Mouse (Mus musculus) kidney, adult 2 months (tissue): Measurements from ENCODE around the gene Dap3. TPM values are rescaled to one million over a fixed set of nuclear protein-coding genes. Genes with fewer than 3 reads are reported as not detected.
"Not testable (repeated sequence)": the region's sequence is repeated elsewhere in the genome, so short reads cannot be mapped to it uniquely, and the experiment has no call there.

Experiments
- DNase-seq: peaks from one replicate; pipeline ENCODE4 v3.0.0; 2021
- H3K27ac ChIP-seq: fragments of 200-500 bp; 2 replicates; pipeline ENCODE4 v1.5.1; 2012; ENCODE audit warnings: low read depth, low read length, control low read depth, inconsistent platforms; ENCODE audit not compliant: insufficient read depth
- H3K27me3 ChIP-seq: fragments of 200-500 bp; replicated peaks from 2 replicates; pipeline ENCODE4 v1.6.1; 2012; ENCODE audit warnings: mild to moderate bottlenecking, moderate library complexity, low read length, inconsistent platforms; ENCODE audit not compliant: control insufficient read depth, insufficient read depth
- H3K36me3 ChIP-seq: fragments of 200-500 bp; 2 replicates; pipeline ENCODE4 v1.6.1; 2012; ENCODE audit warnings: mild to moderate bottlenecking, moderate library complexity, low read length, inconsistent platforms; ENCODE audit not compliant: control insufficient read depth, insufficient read depth
- H3K4me1 ChIP-seq: fragments of 200-500 bp; 2 replicates; pipeline ENCODE4 v1.6.1; 2011; ENCODE audit warnings: low read length; ENCODE audit not compliant: control insufficient read depth, insufficient read depth
- H3K4me3 ChIP-seq: fragments of 200-500 bp; 2 replicates; pipeline ENCODE4 v1.5.1; 2011; ENCODE audit warnings: mild to moderate bottlenecking, low read depth, low read length, control low read depth; ENCODE audit not compliant: insufficient read depth
- CTCF ChIP-seq: fragments of 200-500 bp; conservative IDR thresholded peaks from 2 replicates; pipeline ENCODE4 v1.5.1; 2011; ENCODE audit warnings: low read depth, mild to moderate bottlenecking, control low read depth, low read length, moderate library complexity, mixed read lengths; ENCODE audit not compliant: insufficient read depth, insufficient read length
- POLR2A ChIP-seq: fragments of 200-500 bp; IDR thresholded peaks from one replicate; pipeline ENCODE4 v1.6.1; 2011; ENCODE audit warnings: low read depth, low read length, control low read depth
- WGBS: fragments of 180-500 bp; shearing (Covaris S2); methylation state at CpG from one replicate; pipeline ENCODE4 v1.1.7; 2018; 5-methylcytosine and 5-hydroxymethylcytosine counted together
- polyA plus RNA-seq: library from polyadenylated mRNA; depleted of rRNA; stranded (reverse); fragments of >200 nt; gene quantifications from 2 replicates; pipeline ENCODE4 v1.2.3, GENCODE M21; 2012; rRNA removed

Dap3 gene
- polyA plus RNA-seq: 57.0 and 78.0 TPM in 2 replicates

- Histone ChIP-seq H3K4me1 (peaks cover 18% of the 10 kb centered on the region), H3K27ac (peak within 1 kb of the TSS; percentile 99), H3K4me3 (peak within 1 kb of the TSS; percentile 93), H3K27me3 (no peaks in the 10 kb centered on the region), H3K36me3 (no peaks in the 10 kb centered on the region)
- DNase-seq: peak; percentile 83
- WGBS: 1% methylated on average over 36 of the region's 64 CpGs
- TF ChIP-seq CTCF (no peak; the same call in 1 of the 2 replicates), POLR2A (peak; percentile 6)
Observed at GRCm38 (mm10) chr3:88950576-88951326, at the start of gene Dap3, which contains the start of gene Ash1l. Gene Dap3, minus strand, starts transcription at chr3:88951181. Gene Ash1l, plus strand, starts transcription at chr3:88950622.

DNA sequence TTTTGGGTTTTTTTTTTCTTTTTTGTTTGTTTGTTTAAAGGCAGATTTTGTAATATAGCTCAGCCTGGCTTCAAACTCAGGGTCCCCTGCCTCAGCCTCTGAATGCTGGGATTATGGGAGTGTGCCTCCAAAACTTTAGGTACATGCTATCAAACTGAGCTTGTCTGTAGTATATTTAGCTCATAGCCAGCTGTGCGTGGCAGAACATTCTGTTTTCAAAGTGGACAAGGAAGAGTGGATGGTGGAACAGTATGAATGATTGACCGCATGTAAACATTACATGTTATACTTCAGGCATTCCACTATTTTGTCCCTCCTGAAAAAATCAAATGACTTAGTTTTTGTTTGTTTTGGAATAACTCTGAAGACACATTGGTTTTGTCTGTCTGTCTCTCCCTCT, 41.8 kb upstream of the Dap3 start:
- Histone ChIP-seq H3K4me1 (no peaks in the 10 kb centered on the region), H3K27ac (no peak overlapping the region), H3K36me3 (no peaks in the 10 kb centered on the region), H3K4me3 (no peak overlapping the region), H3K27me3 (no peaks in the 10 kb centered on the region)
- WGBS: 54% methylated on average over 2 of the region's 2 CpGs
- no peak for DNase-seq
- TF ChIP-seq POLR2A (no peak), CTCF (no peak)

- Histone ChIP-seq H3K4me1 (peaks cover 4% of the 10 kb centered on the region; the same call in 1 of the 2 replicates), H3K27ac (no peak overlapping the region), H3K4me3 (no peak overlapping the region), H3K36me3 (peaks cover 15% of the 10 kb centered on the region), H3K27me3 (no peaks in the 10 kb centered on the region)
- WGBS: 54% methylated on average over 4 of the region's 4 CpGs
- peak; percentile 23 for DNase-seq
- no peak for TF ChIP-seq POLR2A
- TF ChIP-seq CTCF: no peak
Observed at GRCm38 (mm10) chr3:88983921-88984381, 33.0 kb upstream of the Dap3 start.

DNA sequence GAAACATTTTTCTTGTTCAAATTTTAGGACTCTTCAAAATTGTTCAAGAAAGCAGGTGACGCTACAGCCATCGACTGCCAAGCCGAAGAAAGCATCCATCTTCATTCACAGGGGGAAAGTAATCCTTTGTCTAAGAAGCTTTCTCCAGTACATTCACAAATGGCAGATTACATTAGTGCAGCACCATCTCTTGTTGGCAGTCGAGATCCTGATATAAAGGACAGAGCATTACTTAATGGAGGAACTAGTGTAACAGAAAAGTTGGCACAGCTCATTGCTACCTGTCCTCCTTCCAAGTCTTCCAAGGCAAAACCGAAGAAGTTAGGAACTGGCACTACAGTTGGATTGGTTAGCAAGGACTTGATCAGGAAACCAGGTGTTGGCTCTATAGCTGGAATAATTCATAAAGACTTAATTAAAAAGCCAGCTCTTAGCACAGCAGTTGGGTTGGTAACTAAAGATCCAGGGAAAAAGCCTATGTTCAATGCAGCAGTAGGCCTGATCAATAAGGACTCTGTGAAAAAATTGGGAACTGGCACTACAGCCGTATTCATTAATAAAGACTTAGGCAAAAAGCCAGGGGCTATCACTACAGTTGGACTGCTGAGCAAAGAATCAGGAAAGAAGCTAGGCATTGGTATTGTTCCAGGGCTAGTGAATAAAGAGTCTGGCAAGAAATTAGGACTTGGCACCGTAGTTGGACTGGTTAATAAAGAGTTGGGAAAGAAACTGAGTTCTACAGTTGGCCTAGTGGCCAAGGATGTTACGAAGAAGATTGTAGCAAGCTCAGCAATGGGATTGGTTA, 30.4 kb upstream of the Dap3 start:
- Histone ChIP-seq H3K4me3 (no peak overlapping the region), H3K27ac (no peak overlapping the region), H3K4me1 (peaks cover 4% of the 10 kb centered on the region; the same call in 1 of the 2 replicates), H3K36me3 (peaks cover 15% of the 10 kb centered on the region), H3K27me3 (no peaks in the 10 kb centered on the region)
- no peak for TF ChIP-seq POLR2A
- no peak for TF ChIP-seq CTCF
- 69% methylated on average over 8 of the region's 8 CpGs for WGBS
- peak; percentile 58 for DNase-seq

GRCm38 (mm10) chr3:88975012-88975411, 24.0 kb upstream of the Dap3 start:
- H3K4me3 ChIP-seq: no peak overlapping the region
- DNase-seq: peak; percentile 16
- H3K27me3 ChIP-seq: no peaks in the 10 kb centered on the region
- WGBS: 70% methylated on average over 2 of the region's 2 CpGs
- no peaks in the 10 kb centered on the region for H3K36me3 ChIP-seq
- no peak overlapping the region for H3K27ac ChIP-seq
- H3K4me1 ChIP-seq: no peaks in the 10 kb centered on the region; the same call in 1 of the 2 replicates
- TF ChIP-seq POLR2A (no peak), CTCF (no peak)

DNA sequence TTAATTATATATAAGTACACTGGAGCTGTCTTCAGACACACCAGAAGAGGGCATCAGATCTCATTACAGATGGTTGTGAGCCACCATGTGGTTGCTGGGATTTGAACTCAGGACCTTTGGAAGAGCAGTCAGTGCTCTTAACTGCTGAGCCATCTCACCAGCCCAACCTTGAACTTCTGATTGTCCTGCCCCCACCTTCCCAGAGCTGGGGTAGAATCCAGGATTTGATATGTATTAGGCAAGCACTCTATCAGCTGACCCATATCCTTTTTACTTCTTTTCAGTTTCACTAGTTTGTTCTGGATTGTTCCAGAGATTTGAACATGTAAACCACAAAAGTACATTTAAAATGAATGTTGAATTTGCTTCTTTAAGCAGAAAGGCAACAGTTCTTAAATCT, 12.2 kb upstream of the Dap3 start:
- DNase-seq: not testable (repeated sequence)

DNA sequence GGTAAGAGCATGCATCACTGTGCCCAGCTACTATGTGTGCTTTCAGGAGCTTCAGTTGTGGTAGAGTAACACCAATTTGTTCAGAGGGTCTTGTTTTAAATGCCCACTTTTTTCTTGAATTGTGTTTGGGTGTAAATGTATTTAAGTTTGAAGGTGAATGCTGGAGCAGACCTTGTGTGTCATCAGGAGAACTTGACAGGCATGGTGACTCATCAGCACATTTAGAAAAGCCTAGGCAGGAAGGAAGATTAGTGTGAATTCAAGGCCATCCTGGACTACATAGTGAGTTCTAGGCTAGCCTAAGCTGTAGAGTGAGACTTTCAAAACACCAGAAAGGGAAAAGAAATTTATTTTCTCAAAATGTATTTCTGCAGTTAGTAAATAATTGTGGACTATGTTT, 2.8 kb upstream of the Dap3 start:
- peaks cover 11% of the 10 kb centered on the region; the same call in 1 of the 2 replicates for H3K4me1 ChIP-seq
- H3K4me3 ChIP-seq: no peak overlapping the region
- H3K27ac ChIP-seq: no peak overlapping the region
- DNase-seq: no peak
- TF ChIP-seq POLR2A: no peak
- no peak for TF ChIP-seq CTCF
- H3K36me3 ChIP-seq: no peaks in the 10 kb centered on the region
- H3K27me3 ChIP-seq: no peaks in the 10 kb centered on the region

More for the DNA sequence above, 12.2 kb upstream of the Dap3 start:
- not testable (repeated sequence) for H3K36me3 ChIP-seq, H3K27ac ChIP-seq, H3K27me3 ChIP-seq, H3K4me3 ChIP-seq, H3K4me1 ChIP-seq
